Mouse (Mus musculus) skeletal muscle tissue, postnatal 0 days (tissue): Measurements from ENCODE around the gene Gm5751. TPM values are rescaled to one million over a fixed set of nuclear protein-coding genes. Genes with fewer than 3 reads are reported as not detected.

Experiments
- polyA plus RNA-seq: library from polyadenylated mRNA; unstranded; fragments of >200 nt; fragmentation: Nextera tagmentation; extraction: Ambion mirVana; gene quantifications from 2 replicates; pipeline ENCODE4 v1.2.1, GENCODE M21; 2015

The Gm5751 gene
- polyA plus RNA-seq = not detected in 2 replicates

GRCm38 (mm10) chrX:8873953-8874352, at the start of gene Gm5751:
Gene Gm5751 (plus strand): TSS chrX:8874253.

GRCm38 (mm10) chrX:8843694-8844093, 30.4 kb upstream of the Gm5751 start, which contains the start of gene Gm6592:
Gene Gm6592 (plus strand): TSS chrX:8843994.

GRCm38 (mm10) chrX:8892343-8893155, 18.5 kb downstream of the Gm5751 start, which contains the start of gene B630019K06Rik:
Gene B630019K06Rik (plus strand): TSS chrX:8892382.

Other genes starting within 250 kb of the Gm5751 start
- gene Ssxb8, start 183.4 kb upstream of the Gm5751 start, polyA plus RNA-seq = not detected in 2 replicates
- not detected in 2 replicates for gene Ssx9, start 125.8 kb upstream of the Gm5751 start, polyA plus RNA-seq
- gene Ssxb5, start 70.6 kb upstream of the Gm5751 start, polyA plus RNA-seq = not detected in 2 replicates
- gene Gm6592, start 30.3 kb upstream of the Gm5751 start, polyA plus RNA-seq = not detected in 2 replicates
- gene B630019K06Rik, start 18.1 kb downstream of the Gm5751 start, polyA plus RNA-seq = 0.86 and 1.7 TPM in 2 replicates
- gene Fthl17b, start 88.7 kb downstream of the Gm5751 start, polyA plus RNA-seq = not detected in 2 replicates
- not detected in 2 replicates for gene Fthl17c, start 102.3 kb downstream of the Gm5751 start, polyA plus RNA-seq
- gene Fthl17d, start 112.5 kb downstream of the Gm5751 start, polyA plus RNA-seq = not detected in 2 replicates
- not detected in 2 replicates for gene Fthl17e, start 159.2 kb downstream of the Gm5751 start, polyA plus RNA-seq
- gene Fthl17f, start 188.8 kb downstream of the Gm5751 start, polyA plus RNA-seq = not detected in 2 replicates
- not detected in 2 replicates for gene 4930402K13Rik, start 230.3 kb downstream of the Gm5751 start, polyA plus RNA-seq